Mouse (Mus musculus) liver, embryonic 14.5 days (tissue): ENCODE measurements around the gene Polr3e.

ENCODE experiments used
- CTCF ChIP-seq: IDR thresholded peaks from 2 replicates; pipeline ENCODE4 v1.5.1; 2016; ENCODE audit warnings: antibody characterized with exemption, low read depth, control low read depth
- EP300 ChIP-seq: IDR thresholded peaks from 2 replicates; pipeline ENCODE4 v1.6.1; 2016; ENCODE audit warnings: antibody characterized with exemption, low read depth

DNA sequence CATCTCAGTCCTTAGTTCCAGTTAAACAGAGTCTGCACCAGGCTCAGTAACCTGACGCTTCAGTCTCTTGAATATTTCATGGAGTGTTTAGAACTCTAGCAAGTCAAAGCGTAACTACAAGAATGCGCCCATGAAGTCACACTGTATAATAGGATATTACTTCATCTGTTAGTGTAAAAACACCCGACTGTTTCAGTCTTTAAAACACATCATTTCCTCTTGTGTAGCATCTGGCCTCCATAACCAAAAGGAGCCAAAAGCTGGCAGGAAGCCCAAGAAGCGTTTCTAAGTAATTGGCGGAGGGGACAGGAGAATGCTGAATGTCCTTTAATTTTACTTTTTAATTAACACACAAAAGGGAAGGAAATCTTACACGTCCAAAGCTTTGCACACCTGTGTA, 59.5 kb downstream of the Polr3e start:
- TF ChIP-seq CTCF (no peak), EP300 (no peak)
